Mouse (Mus musculus): Measurements from ENCODE around the gene Padi6. TPM values are rescaled to one million over a fixed set of nuclear protein-coding genes. Genes with fewer than 3 reads are reported as not detected.

Padi6 gene
- polyA plus RNA-seq, 1 experiment from 2014 or later = not detected

GRCm38 (mm10) chr4:140709111-140709510 is 33.3 kb downstream of the Padi6 start:
- no peak for ATAC-seq
- H3K9ac ChIP-seq (ENCODE audit: low read depth, low read length) = no peak overlapping the region
- no peak overlapping the region for H3K4me3 ChIP-seq (ENCODE audit: low read depth, low read length)
- H3K4me2 ChIP-seq (ENCODE audit: low read length) = no peak overlapping the region
- no peak overlapping the region for H3K27ac ChIP-seq (ENCODE audit: low read length)
- peaks cover 28% of the 10 kb centered on the region for H3K36me3 ChIP-seq (ENCODE audit: control insufficient read depth, insufficient read depth, low read length)
- 69% methylated on average over 7 of the region's 7 CpGs for WGBS
- no peaks in the 10 kb centered on the region for H3K27me3 ChIP-seq (ENCODE audit: control insufficient read depth, insufficient read depth, low read depth, low read length)
- H3K9me3 ChIP-seq (replicated peaks; ENCODE audit: control insufficient read depth, low read length, poor library complexity, severe bottlenecking) = no peaks in the 10 kb centered on the region
- H3K4me1 ChIP-seq (ENCODE audit: control insufficient read depth, insufficient read depth, low read length) = peaks cover 15% of the 10 kb centered on the region

- Histone ChIP-seq H3K9me3 (replicated peaks; ENCODE audit: control insufficient read depth, low read length, poor library complexity, severe bottlenecking) (no peaks in the 10 kb centered on the region), H3K27ac (ENCODE audit: low read length) (no peak overlapping the region), H3K9ac (ENCODE audit: low read depth, low read length) (no peak overlapping the region), H3K4me2 (ENCODE audit: low read length) (no peak overlapping the region), H3K4me3 (ENCODE audit: low read depth, low read length) (no peak overlapping the region), H3K27me3 (ENCODE audit: control insufficient read depth, insufficient read depth, low read depth, low read length) (no peaks in the 10 kb centered on the region), H3K4me1 (ENCODE audit: control insufficient read depth, insufficient read depth, low read length) (peaks cover 17% of the 10 kb centered on the region), H3K36me3 (ENCODE audit: control insufficient read depth, insufficient read depth, low read length) (peaks cover 28% of the 10 kb centered on the region)
- 85% methylated on average over 18 of the region's 18 CpGs for WGBS
- no peak for ATAC-seq
Measured at GRCm38 (mm10) chr4:140708297-140708927, 34.0 kb downstream of the Padi6 start.

GRCm38 (mm10) chr4:140707615-140708014 is 34.8 kb downstream of the Padi6 start:
- Histone ChIP-seq H3K27ac (ENCODE audit: low read length) (no peak overlapping the region), H3K4me2 (ENCODE audit: low read length) (no peak overlapping the region), H3K4me1 (ENCODE audit: control insufficient read depth, insufficient read depth, low read length) (peaks cover 21% of the 10 kb centered on the region), H3K36me3 (ENCODE audit: control insufficient read depth, insufficient read depth, low read length) (peaks cover 23% of the 10 kb centered on the region), H3K9me3 (replicated peaks; ENCODE audit: control insufficient read depth, low read length, poor library complexity, severe bottlenecking) (no peaks in the 10 kb centered on the region), H3K4me3 (ENCODE audit: low read depth, low read length) (no peak overlapping the region), H3K9ac (ENCODE audit: low read depth, low read length) (no peak overlapping the region), H3K27me3 (ENCODE audit: control insufficient read depth, insufficient read depth, low read depth, low read length) (no peaks in the 10 kb centered on the region)
- 81% methylated on average over 4 of the region's 4 CpGs for WGBS
- no peak for ATAC-seq

- peaks cover 3% of the 10 kb centered on the region for H3K27me3 ChIP-seq (ENCODE audit: control insufficient read depth, insufficient read depth, low read depth, low read length)
- H3K27ac ChIP-seq (ENCODE audit: low read length) = peak overlapping the region; percentile 35; the same call in 1 of the 2 replicates
- peak overlapping the region; percentile 91 for H3K4me2 ChIP-seq (ENCODE audit: low read length)
- no peak overlapping the region for H3K4me3 ChIP-seq (ENCODE audit: low read depth, low read length)
- H3K36me3 ChIP-seq (ENCODE audit: control insufficient read depth, insufficient read depth, low read length) = peaks cover 10% of the 10 kb centered on the region
- no peak for ATAC-seq
- H3K4me1 ChIP-seq (ENCODE audit: control insufficient read depth, insufficient read depth, low read length) = peaks cover 29% of the 10 kb centered on the region
- H3K9ac ChIP-seq (ENCODE audit: low read depth, low read length) = peak overlapping the region; percentile 15; the same call in 1 of the 2 replicates
- WGBS = 24% methylated on average over 4 of the region's 4 CpGs
- no peaks in the 10 kb centered on the region for H3K9me3 ChIP-seq (replicated peaks; ENCODE audit: control insufficient read depth, low read length, poor library complexity, severe bottlenecking)
Measured at GRCm38 (mm10) chr4:140704166-140704565, 38.3 kb downstream of the Padi6 start.

GRCm38 (mm10) chr4:140703636-140704035 is 38.8 kb downstream of the Padi6 start:
- H3K4me2 ChIP-seq (ENCODE audit: low read length) = peak overlapping the region; percentile 91
- H3K4me1 ChIP-seq (ENCODE audit: control insufficient read depth, insufficient read depth, low read length) = peaks cover 29% of the 10 kb centered on the region
- ATAC-seq = no peak
- 3% methylated on average over 8 of the region's 8 CpGs for WGBS
- peak overlapping the region; percentile 85 for H3K4me3 ChIP-seq (ENCODE audit: low read depth, low read length)
- H3K27ac ChIP-seq (ENCODE audit: low read length) = no peak overlapping the region
- peaks cover 8% of the 10 kb centered on the region for H3K27me3 ChIP-seq (ENCODE audit: control insufficient read depth, insufficient read depth, low read depth, low read length)
- H3K9ac ChIP-seq (ENCODE audit: low read depth, low read length) = peak overlapping the region; percentile 3
- H3K36me3 ChIP-seq (ENCODE audit: control insufficient read depth, insufficient read depth, low read length) = peaks cover 6% of the 10 kb centered on the region
- H3K9me3 ChIP-seq (replicated peaks; ENCODE audit: control insufficient read depth, low read length, poor library complexity, severe bottlenecking) = no peaks in the 10 kb centered on the region

GRCm38 (mm10) chr4:140702611-140703327 is 39.7 kb downstream of the Padi6 start:
- peak overlapping the region; percentile 90 for H3K27ac ChIP-seq (ENCODE audit: low read length)
- H3K27me3 ChIP-seq (ENCODE audit: control insufficient read depth, insufficient read depth, low read depth, low read length) = peaks cover 12% of the 10 kb centered on the region
- peaks cover 29% of the 10 kb centered on the region for H3K4me1 ChIP-seq (ENCODE audit: control insufficient read depth, insufficient read depth, low read length)
- H3K4me3 ChIP-seq (ENCODE audit: low read depth, low read length) = peak overlapping the region; percentile 85
- H3K36me3 ChIP-seq (ENCODE audit: control insufficient read depth, insufficient read depth, low read length) = no peaks in the 10 kb centered on the region
- no peaks in the 10 kb centered on the region for H3K9me3 ChIP-seq (replicated peaks; ENCODE audit: control insufficient read depth, low read length, poor library complexity, severe bottlenecking)
- H3K9ac ChIP-seq (ENCODE audit: low read depth, low read length) = peak overlapping the region; percentile 87
- peak; percentile 77 for ATAC-seq
- peak overlapping the region; percentile 91 for H3K4me2 ChIP-seq (ENCODE audit: low read length)
- 2% methylated on average over 27 of the region's 68 CpGs for WGBS

- H3K4me3 ChIP-seq (ENCODE audit: low read depth, low read length) = peak overlapping the region; percentile 85
- no peaks in the 10 kb centered on the region for H3K36me3 ChIP-seq (ENCODE audit: control insufficient read depth, insufficient read depth, low read length)
- WGBS = under 1% methylated on average over 30 of the region's 107 CpGs
- H3K9me3 ChIP-seq (replicated peaks; ENCODE audit: control insufficient read depth, low read length, poor library complexity, severe bottlenecking) = no peaks in the 10 kb centered on the region
- H3K9ac ChIP-seq (ENCODE audit: low read depth, low read length) = peak overlapping the region; percentile 87
- no peak for ATAC-seq
- H3K27me3 ChIP-seq (ENCODE audit: control insufficient read depth, insufficient read depth, low read depth, low read length) = peaks cover 12% of the 10 kb centered on the region
- H3K4me1 ChIP-seq (ENCODE audit: control insufficient read depth, insufficient read depth, low read length) = peaks cover 29% of the 10 kb centered on the region
- H3K27ac ChIP-seq (ENCODE audit: low read length) = peak overlapping the region; percentile 90
- H3K4me2 ChIP-seq (ENCODE audit: low read length) = peak overlapping the region; percentile 91
Measured at GRCm38 (mm10) chr4:140701716-140702561, 40.5 kb downstream of the Padi6 start.

- no peaks in the 10 kb centered on the region for H3K36me3 ChIP-seq (ENCODE audit: control insufficient read depth, insufficient read depth, low read length)
- H3K4me3 ChIP-seq (ENCODE audit: low read depth, low read length) = peak overlapping the region; percentile 85
- peaks cover 12% of the 10 kb centered on the region for H3K27me3 ChIP-seq (ENCODE audit: control insufficient read depth, insufficient read depth, low read depth, low read length)
- H3K27ac ChIP-seq (ENCODE audit: low read length) = peak overlapping the region; percentile 90
- peaks cover 29% of the 10 kb centered on the region for H3K4me1 ChIP-seq (ENCODE audit: control insufficient read depth, insufficient read depth, low read length)
- peak overlapping the region; percentile 91 for H3K4me2 ChIP-seq (ENCODE audit: low read length)
- peak overlapping the region; percentile 87 for H3K9ac ChIP-seq (ENCODE audit: low read depth, low read length)
- no peaks in the 10 kb centered on the region for H3K9me3 ChIP-seq (replicated peaks; ENCODE audit: control insufficient read depth, low read length, poor library complexity, severe bottlenecking)
- peak; percentile 71 for ATAC-seq
- WGBS = 1% methylated on average over 59 of the region's 61 CpGs
Measured at GRCm38 (mm10) chr4:140701049-140701715, 41.3 kb downstream of the Padi6 start.
